Mouse (Mus musculus): ENCODE results near the gene Olfr1303. TPM values are rescaled to one million over a fixed set of nuclear protein-coding genes. Genes with fewer than 3 reads are reported as not detected.

Gene Olfr1303
- polyA plus RNA-seq (2015; fragmentation: Illumina TruSeq; extraction: RNeasy Lipid Tissue Mini Kit (QIAGEN cat#74804); ENCODE audit: low read depth, low replicate concordance): not detected

DNA sequence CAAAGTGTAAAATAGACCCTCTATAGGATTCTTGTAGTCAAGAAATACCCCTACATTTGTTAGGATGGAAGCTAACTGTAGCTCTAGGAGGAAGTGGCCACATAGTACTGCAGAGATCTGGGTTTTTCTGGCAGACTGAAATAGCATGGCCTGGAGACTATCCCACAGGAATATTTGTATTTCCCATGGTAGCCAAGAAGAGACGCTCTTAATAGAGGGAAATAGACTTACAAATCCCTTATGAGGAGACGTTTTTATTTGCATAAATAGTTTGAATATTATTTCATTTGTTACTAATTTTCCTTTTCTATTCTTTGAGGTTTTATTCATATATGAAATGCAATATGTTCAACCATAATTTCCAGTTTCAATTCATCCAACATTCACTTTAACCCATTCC is at the start of gene Olfr1303:
TSS of gene Olfr1303 (minus strand) at position 101 of the 400 bp plus-strand sequence.

DNA sequence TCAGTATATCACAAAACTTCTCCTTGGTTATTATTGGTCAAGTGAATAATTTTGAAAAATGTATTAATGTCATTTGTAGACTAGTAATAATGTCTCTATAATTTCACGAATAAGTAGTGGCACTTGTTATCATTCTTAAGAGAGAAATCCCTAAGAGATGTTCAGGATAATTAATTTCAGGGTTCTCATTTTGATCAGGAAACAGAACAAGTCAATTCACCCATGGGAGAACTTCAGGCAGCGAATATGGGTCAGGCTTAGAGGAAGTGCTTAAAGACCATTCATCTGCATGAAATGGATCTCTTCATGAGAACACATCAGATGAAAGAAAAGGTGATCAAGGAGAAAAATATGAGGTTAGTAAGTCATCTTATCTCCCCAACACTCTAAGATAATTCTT is 43.0 kb downstream of the Olfr1303 start, which contains the start of gene Olfr1302:
TSS of gene Olfr1302 (plus strand) at position 301 of the 400 bp plus-strand sequence.

Other genes starting within 250 kb of the Olfr1303 start
- not detected for gene Olfr1297, start 193.8 kb downstream of the Olfr1303 start, polyA plus RNA-seq (2015; fragmentation: Illumina TruSeq; extraction: RNeasy Lipid Tissue Mini Kit (QIAGEN cat#74804); ENCODE audit: low read depth, low replicate concordance)
- not detected for gene Olfr1298, start 171.1 kb downstream of the Olfr1303 start, polyA plus RNA-seq (2015; fragmentation: Illumina TruSeq; extraction: RNeasy Lipid Tissue Mini Kit (QIAGEN cat#74804); ENCODE audit: low read depth, low replicate concordance)
- gene Olfr1299, start 158.9 kb downstream of the Olfr1303 start, polyA plus RNA-seq (2015; fragmentation: Illumina TruSeq; extraction: RNeasy Lipid Tissue Mini Kit (QIAGEN cat#74804); ENCODE audit: low read depth, low replicate concordance): not detected
- gene Olfr1301, start 69.3 kb downstream of the Olfr1303 start, polyA plus RNA-seq (2015; fragmentation: Illumina TruSeq; extraction: RNeasy Lipid Tissue Mini Kit (QIAGEN cat#74804); ENCODE audit: low read depth, low replicate concordance): not detected
- not detected for gene Olfr1302, start 42.9 kb downstream of the Olfr1303 start, polyA plus RNA-seq (2015; fragmentation: Illumina TruSeq; extraction: RNeasy Lipid Tissue Mini Kit (QIAGEN cat#74804); ENCODE audit: low read depth, low replicate concordance)
- not detected for gene Olfr1305, start 56.8 kb upstream of the Olfr1303 start, polyA plus RNA-seq (2015; fragmentation: Illumina TruSeq; extraction: RNeasy Lipid Tissue Mini Kit (QIAGEN cat#74804); ENCODE audit: low read depth, low replicate concordance)
- gene Olfr1306, start 95.9 kb upstream of the Olfr1303 start, polyA plus RNA-seq (2015; fragmentation: Illumina TruSeq; extraction: RNeasy Lipid Tissue Mini Kit (QIAGEN cat#74804); ENCODE audit: low read depth, low replicate concordance): not detected
- not detected for gene Olfr1307, start 129.1 kb upstream of the Olfr1303 start, polyA plus RNA-seq (2015; fragmentation: Illumina TruSeq; extraction: RNeasy Lipid Tissue Mini Kit (QIAGEN cat#74804); ENCODE audit: low read depth, low replicate concordance)
- not detected for gene Olfr1308, start 144.6 kb upstream of the Olfr1303 start, polyA plus RNA-seq (2015; fragmentation: Illumina TruSeq; extraction: RNeasy Lipid Tissue Mini Kit (QIAGEN cat#74804); ENCODE audit: low read depth, low replicate concordance)
- not detected for gene Olfr1309, start 169.9 kb upstream of the Olfr1303 start, polyA plus RNA-seq (2015; fragmentation: Illumina TruSeq; extraction: RNeasy Lipid Tissue Mini Kit (QIAGEN cat#74804); ENCODE audit: low read depth, low replicate concordance)
- gene Olfr1310, start 192.4 kb upstream of the Olfr1303 start, polyA plus RNA-seq (2015; fragmentation: Illumina TruSeq; extraction: RNeasy Lipid Tissue Mini Kit (QIAGEN cat#74804); ENCODE audit: low read depth, low replicate concordance): not detected
- gene Olfr1311, start 204.1 kb upstream of the Olfr1303 start, polyA plus RNA-seq (2015; fragmentation: Illumina TruSeq; extraction: RNeasy Lipid Tissue Mini Kit (QIAGEN cat#74804); ENCODE audit: low read depth, low replicate concordance): not detected
- not detected for gene Olfr1312, start 229.9 kb upstream of the Olfr1303 start, polyA plus RNA-seq (2015; fragmentation: Illumina TruSeq; extraction: RNeasy Lipid Tissue Mini Kit (QIAGEN cat#74804); ENCODE audit: low read depth, low replicate concordance)

All from brain, adult 10 weeks (tissue).